Comparison of ENCODE assay signal across 29 mouse cellular contexts in genomic region chr9:55215056-55215455, GRCm38 (mm10). TPM values are rescaled to one million over a fixed set of nuclear protein-coding genes. Genes with fewer than 3 reads are reported as not detected.
DNase-seq lines count a peak whose midpoint lies in the region; ATAC-seq and TF ChIP-seq lines count a peak whose summit lies in the region.
"Had no signal": no experiment of that assay in that cellular context is flagged by ENCODE, and none has a peak within 500 bp of the region (broad histone marks: within the 10 kb centered on the region; RNA-seq: fewer than 3 reads in every experiment).

No protein-coding gene starts in this region.

- no peaks in the 10 kb centered on the region for H3K9me3 ChIP-seq in liver, postnatal 0 days (ENCODE audit: low read length)
- H3K9me3 ChIP-seq in liver, embryonic 12.5 days (replicated peaks): no peaks in the 10 kb centered on the region
- no peaks in the 10 kb centered on the region for H3K9me3 ChIP-seq in intestine, embryonic 15.5 days
- H3K9me3 ChIP-seq in hindbrain, embryonic 11.5 days (ENCODE audit: control insufficient read depth, low read length): no peaks in the 10 kb centered on the region
- H3K9me3 ChIP-seq: embryonic facial prominence, embryonic 12.5 days; limb, embryonic 10.5 days; limb, embryonic 15.5 days; megakaryocyte, embryonic 14.5 days; midbrain, embryonic 12.5 days had no signal

- no peak overlapping the region for H3K4me3 ChIP-seq in kidney, adult 2 months (ENCODE audit: insufficient read depth, low read depth, low read length)
- no peak overlapping the region for H3K4me3 ChIP-seq in liver, postnatal 0 days (ENCODE audit: low read depth, low read length)
- H3K4me3 ChIP-seq in liver, embryonic 12.5 days: no peak overlapping the region
- H3K4me3 ChIP-seq in intestine, embryonic 15.5 days (replicated peaks): no peak overlapping the region
- no peak overlapping the region for H3K4me3 ChIP-seq in hindbrain, embryonic 11.5 days (ENCODE audit: low read depth, low read length)
- H3K4me3 ChIP-seq: embryonic facial prominence, embryonic 12.5 days; limb, embryonic 10.5 days; limb, embryonic 15.5 days; megakaryocyte, embryonic 14.5 days; midbrain, embryonic 12.5 days had no signal

- peak; percentile 55; the same call in 1 of the 2 replicates for ATAC-seq in liver, postnatal 0 days
- no peak for ATAC-seq in liver, embryonic 12.5 days
- peak; percentile 81 for ATAC-seq in intestine, embryonic 15.5 days
- ATAC-seq in hindbrain, embryonic 11.5 days (ENCODE audit: low FRiP score): no peak
- ATAC-seq: forebrain, embryonic 14.5 days had no signal

- no peak overlapping the region for H3K4me2 ChIP-seq in liver, postnatal 0 days (ENCODE audit: low read depth, low read length)
- H3K4me2 ChIP-seq in liver, embryonic 12.5 days: no peak overlapping the region
- H3K4me2 ChIP-seq in intestine, embryonic 15.5 days (replicated peaks): no peak overlapping the region
- H3K4me2 ChIP-seq in hindbrain, embryonic 11.5 days (replicated peaks; ENCODE audit: low read depth, low read length): no peak overlapping the region
- H3K4me2 ChIP-seq: embryonic facial prominence, embryonic 12.5 days; heart, embryonic 11.5 days; hindbrain, embryonic 14.5 days; limb, embryonic 15.5 days; midbrain, embryonic 12.5 days had no signal

- H3K27me3 ChIP-seq in kidney, adult 2 months (replicated peaks; ENCODE audit: control insufficient read depth, insufficient read depth, low read length): no peaks in the 10 kb centered on the region
- no peaks in the 10 kb centered on the region for H3K27me3 ChIP-seq in liver, postnatal 0 days (ENCODE audit: insufficient read depth, low read length)
- H3K27me3 ChIP-seq in liver, embryonic 12.5 days (replicated peaks): no peaks in the 10 kb centered on the region
- no peaks in the 10 kb centered on the region for H3K27me3 ChIP-seq in intestine, embryonic 15.5 days (replicated peaks)
- H3K27me3 ChIP-seq in hindbrain, embryonic 11.5 days (ENCODE audit: control insufficient read depth, insufficient read depth, low read length): no peaks in the 10 kb centered on the region
- H3K27me3 ChIP-seq: embryonic facial prominence, embryonic 12.5 days; limb, embryonic 15.5 days; megakaryocyte, embryonic 14.5 days; midbrain, embryonic 12.5 days had no signal

- DNase-seq in kidney, adult 2 months: peak; percentile 58
- DNase-seq in kidney, postnatal 14 days: no peak
- no peak for DNase-seq in liver, postnatal 0 days
- DNase-seq in frontal cortex, postnatal 36 days (ENCODE audit: low spot score in 2 of 2): no peak
- no peak for DNase-seq in hindbrain, embryonic 11.5 days (ENCODE audit: low spot score)
- DNase-seq: adrenal gland, adult 8-10 months; cerebellum, adult 9-10 months; embryo, embryonic 11 days; gastrocnemius, postnatal 25 days; heart, adult 18-20 months; heart, postnatal 4 days; kidney, postnatal 10 days; layer of hippocampus, adult 9-11 months; lung, postnatal 4 days; retina, postnatal 1 day; right cerebral cortex, postnatal 14 days; thymus, adult 18-20 months; thymus, postnatal 25 days had no signal

- H3K4me1 ChIP-seq in kidney, adult 2 months (ENCODE audit: control insufficient read depth, insufficient read depth, low read length): peaks cover 14% of the 10 kb centered on the region; the same call in 1 of the 2 replicates
- peaks cover 15% of the 10 kb centered on the region for H3K4me1 ChIP-seq in liver, postnatal 0 days (ENCODE audit: insufficient read depth)
- peaks cover 18% of the 10 kb centered on the region for H3K4me1 ChIP-seq in liver, embryonic 12.5 days
- H3K4me1 ChIP-seq in intestine, embryonic 15.5 days (replicated peaks): peaks cover 7% of the 10 kb centered on the region
- H3K4me1 ChIP-seq in hindbrain, embryonic 11.5 days (replicated peaks; ENCODE audit: control insufficient read depth, insufficient read depth, low read length): no peaks in the 10 kb centered on the region

- TF ChIP-seq CTCF in kidney, adult 2 months (conservative IDR thresholded peaks at IDR 0.05; ENCODE audit: insufficient read depth, insufficient read length, low read depth, low read length): no peak
- TF ChIP-seq CTCF in liver, postnatal 0 days (IDR thresholded peaks at IDR 0.05; ENCODE audit: low read depth): no peak

- H3K27ac ChIP-seq in kidney, adult 2 months (ENCODE audit: insufficient read depth, low read depth, low read length): no peak overlapping the region
- H3K27ac ChIP-seq in liver, postnatal 0 days (ENCODE audit: low read depth): no peak overlapping the region; the same call in 1 of the 2 replicates
- no peak overlapping the region for H3K27ac ChIP-seq in liver, embryonic 12.5 days
- H3K27ac ChIP-seq in intestine, embryonic 15.5 days: no peak overlapping the region
- no peak overlapping the region for H3K27ac ChIP-seq in hindbrain, embryonic 11.5 days (ENCODE audit: low read depth, low read length)
- H3K27ac ChIP-seq: embryonic facial prominence, embryonic 12.5 days; hindbrain, embryonic 14.5 days; limb, embryonic 10.5 days; limb, embryonic 15.5 days; midbrain, embryonic 12.5 days; stomach, postnatal 0 days had no signal

- no peak for TF ChIP-seq POLR2A in kidney, adult 2 months (IDR thresholded peaks at IDR 0.05; ENCODE audit: low read depth, low read length)

- H3K9ac ChIP-seq in liver, postnatal 0 days (replicated peaks): no peak overlapping the region
- H3K9ac ChIP-seq in liver, embryonic 12.5 days: no peak overlapping the region
- H3K9ac ChIP-seq in intestine, embryonic 15.5 days: no peak overlapping the region
- H3K9ac ChIP-seq in hindbrain, embryonic 11.5 days (ENCODE audit: low read depth, low read length): no peak overlapping the region
- H3K9ac ChIP-seq: embryonic facial prominence, embryonic 12.5 days; hindbrain, embryonic 14.5 days; limb, embryonic 15.5 days; midbrain, embryonic 12.5 days had no signal

- WGBS in kidney, adult 2 months: 45% methylated on average over 3 of the region's 3 CpGs
- 75% methylated on average over 3 of the region's 3 CpGs for whole genome bisulfite sequencing in liver, postnatal 0 days (ENCODE audit: insufficient replicate concordance)
- 86% methylated on average over 3 of the region's 3 CpGs for WGBS in liver, embryonic 12.5 days (ENCODE audit: insufficient replicate concordance)
- WGBS in intestine, embryonic 15.5 days: 76% methylated on average over 3 of the region's 3 CpGs
- WGBS in hindbrain, embryonic 11.5 days: 90% methylated on average over 3 of the region's 3 CpGs

- TF ChIP-seq EP300 in liver, postnatal 0 days (IDR thresholded peaks at IDR 0.05; ENCODE audit: low read depth): no peak

- peaks cover 11% of the 10 kb centered on the region; the same call in 1 of the 2 replicates for H3K36me3 ChIP-seq in kidney, adult 2 months (ENCODE audit: control insufficient read depth, insufficient read depth, low read length)
- H3K36me3 ChIP-seq in liver, postnatal 0 days (replicated peaks; ENCODE audit: insufficient read depth, low read length): peaks cover 63% of the 10 kb centered on the region
- peaks cover 77% of the 10 kb centered on the region for H3K36me3 ChIP-seq in liver, embryonic 12.5 days
- peaks cover 23% of the 10 kb centered on the region; the same call in 1 of the 2 replicates for H3K36me3 ChIP-seq in intestine, embryonic 15.5 days
- H3K36me3 ChIP-seq in hindbrain, embryonic 11.5 days (ENCODE audit: control insufficient read depth, insufficient read depth, low read length): 0 out of 2 replicates have a peak, but pooled peaks cover 3% of the 10 kb centered on the region

RNA-seq across cellular contexts. Expression of gene Fbxo22, which starts 6.3 kb away (rescaled TPM):
- polyA plus RNA-seq in kidney, adult 2 months (2012; rRNA removed): 26.4 and 27.7 TPM in 2 replicates
- 23.1 and 25.0 TPM in 2 replicates for polyA plus RNA-seq in liver, postnatal 0 days (2015; fragmentation: Nextera tagmentation; extraction: Ambion mirVana)
- polyA plus RNA-seq in liver, embryonic 12.5 days (2016; fragmentation: Nextera tagmentation; extraction: Ambion mirVana): 33.0 and 36.3 TPM in 2 replicates
- 55.8 and 56.8 TPM in 2 replicates for polyA plus RNA-seq in intestine, embryonic 15.5 days (2015; fragmentation: Nextera tagmentation; extraction: Ambion mirVana)
- 92.8 and 92.9 TPM in 2 replicates for polyA plus RNA-seq in hindbrain, embryonic 11.5 days (2014; fragmentation: Nextera tagmentation; extraction: Ambion mirVana)

Comparison
In these comparisons a context has a peak if more than half of its experiments do, and no peak if none do; other contexts are left out.
1. ATAC-seq: peak in liver, postnatal 0 days (single experiment) and intestine, embryonic 15.5 days (single experiment); none in liver, embryonic 12.5 days (single experiment) and hindbrain, embryonic 11.5 days (single experiment).